Mouse (Mus musculus) forebrain, postnatal 0 days (tissue): Measurements from ENCODE around the gene Gpc6. TPM values are rescaled to one million over a fixed set of nuclear protein-coding genes. Genes with fewer than 3 reads are reported as not detected.

ENCODE experiments used
- ATAC-seq: fragments of 200-750 bp; cut with Nextera tagmentation; 2 replicates; pipeline ENCODE4 v1.8.0; 2017; ENCODE audit warnings: mild to moderate bottlenecking, moderate library complexity
- DNase-seq: peaks from one replicate; pipeline ENCODE4 v3.0.0-alpha.2; 2015
- H3K27ac ChIP-seq: fragments of 300-500 bp; sonication (generic); 2 replicates; pipeline ENCODE4 v1.5.1; 2014; ENCODE audit warnings: low read depth, mild to moderate bottlenecking, antibody characterized with exemption, low read length, moderate library complexity, mixed read lengths
- H3K27me3 ChIP-seq: fragments of 300-500 bp; sonication (generic); 2 replicates; pipeline ENCODE4 v1.6.1; 2014; ENCODE audit warnings: mild to moderate bottlenecking, low read length, mixed read lengths; ENCODE audit not compliant: insufficient read depth
- H3K36me3 ChIP-seq: fragments of 300-500 bp; sonication (generic); 2 replicates; pipeline ENCODE4 v1.6.1; 2014; ENCODE audit warnings: mild to moderate bottlenecking, moderate library complexity; ENCODE audit not compliant: insufficient read depth
- H3K4me1 ChIP-seq: fragments of 300-500 bp; sonication (generic); 2 replicates; pipeline ENCODE4 v1.6.1; 2014; ENCODE audit warnings: antibody characterized with exemption; ENCODE audit not compliant: insufficient read depth
- H3K4me2 ChIP-seq: fragments of 300-500 bp; sonication (generic); 2 replicates; pipeline ENCODE4 v1.6.1; 2014; ENCODE audit warnings: low read depth, mild to moderate bottlenecking, moderate library complexity
- H3K4me3 ChIP-seq: fragments of 300-500 bp; sonication (generic); 2 replicates; pipeline ENCODE4 v1.5.1; 2014; ENCODE audit warnings: low read depth, low read length, mixed read lengths
- H3K9ac ChIP-seq: fragments of 300-500 bp; sonication (generic); 2 replicates; pipeline ENCODE4 v1.6.1; 2014; ENCODE audit warnings: mild to moderate bottlenecking
- H3K9me3 ChIP-seq: fragments of 300-500 bp; sonication (generic); 2 replicates; pipeline ENCODE4 v1.6.1; 2016; ENCODE audit warnings: low read length
- CTCF ChIP-seq: sonication (generic); IDR thresholded peaks from 2 replicates; pipeline ENCODE4 v1.5.1; 2016; ENCODE audit warnings: antibody characterized with exemption, control low read depth, low read depth
- WGBS: fragments of 180-500 bp; shearing (Covaris S2); extraction: QIAGEN DNeasy Blood & Tissue Kit; methylation state at CpG from one replicate; pipeline ENCODE4 v1.1.7; 2014; 5-methylcytosine and 5-hydroxymethylcytosine counted together
- polyA plus RNA-seq: library from polyadenylated mRNA; unstranded; fragments of >200 nt; fragmentation: Nextera tagmentation; extraction: Ambion mirVana; gene quantifications from 2 replicates; pipeline ENCODE4 v1.2.1, GENCODE M21; 2015
- total RNA-seq: library from RNA; depleted of rRNA; stranded (reverse); fragments of >200 nt; gene quantifications from 2 replicates; pipeline ENCODE4 v1.2.3, GENCODE M21; 2014

Gpc6 gene
- total and polyA plus RNA-seq, 2 experiments from 2014 or later, result 10.9 to 20.8 TPM

- DNase-seq, result no peak
Observed at GRCm38 (mm10) chr14:117015333-117015922, 90.3 kb downstream of the Gpc6 start.

GRCm38 (mm10) chr14:117022180-117022799 is 97.2 kb downstream of the Gpc6 start:
- Histone ChIP-seq H3K36me3 (no peaks in the 10 kb centered on the region), H3K4me2 (no peak overlapping the region), H3K4me3 (no peak overlapping the region), H3K9me3 (no peaks in the 10 kb centered on the region), H3K9ac (no peak overlapping the region), H3K4me1 (no peaks in the 10 kb centered on the region), H3K27me3 (no peaks in the 10 kb centered on the region), H3K27ac (no peak overlapping the region)
- 54% methylated on average over 5 of the region's 5 CpGs for WGBS
- no peak for TF ChIP-seq CTCF
- DNase-seq (no peak), ATAC-seq (no peak)

More at GRCm38 (mm10) chr14:117015333-117015922, 90.3 kb downstream of the Gpc6 start:
- WGBS, result 10% methylated on average over 4 of the region's 4 CpGs
- no peak for ATAC-seq
- Histone ChIP-seq H3K36me3 (no peaks in the 10 kb centered on the region), H3K27me3 (no peaks in the 10 kb centered on the region), H3K9me3 (no peaks in the 10 kb centered on the region), H3K4me2 (no peak overlapping the region), H3K9ac (no peak overlapping the region), H3K4me3 (no peak overlapping the region), H3K27ac (no peak overlapping the region), H3K4me1 (no peaks in the 10 kb centered on the region)
- no peak for TF ChIP-seq CTCF

GRCm38 (mm10) chr14:117034146-117034545 is 109.0 kb downstream of the Gpc6 start:
- Histone ChIP-seq H3K4me3 (no peak overlapping the region), H3K4me1 (no peaks in the 10 kb centered on the region), H3K27me3 (no peaks in the 10 kb centered on the region), H3K27ac (no peak overlapping the region), H3K4me2 (no peak overlapping the region), H3K9me3 (no peaks in the 10 kb centered on the region), H3K9ac (no peak overlapping the region), H3K36me3 (no peaks in the 10 kb centered on the region)
- 46% methylated on average over 4 of the region's 4 CpGs for WGBS
- TF ChIP-seq CTCF, result no peak
- DNase-seq (no peak), ATAC-seq (no peak)

- H3K36me3 ChIP-seq, result no peaks in the 10 kb centered on the region
- no peaks in the 10 kb centered on the region for H3K9me3 ChIP-seq
- H3K4me3 ChIP-seq, result no peak overlapping the region
- no peak for TF ChIP-seq CTCF
- DNase-seq (no peak), ATAC-seq (peak; percentile 51)
- no peak overlapping the region for H3K9ac ChIP-seq
- no peaks in the 10 kb centered on the region for H3K27me3 ChIP-seq
- H3K4me1 ChIP-seq, result no peaks in the 10 kb centered on the region
- WGBS, result 35% methylated on average over 5 of the region's 5 CpGs
- H3K4me2 ChIP-seq, result no peak overlapping the region
- no peak overlapping the region for H3K27ac ChIP-seq
Observed at GRCm38 (mm10) chr14:117041017-117041416, 115.9 kb downstream of the Gpc6 start.

- no peak overlapping the region for H3K4me2 ChIP-seq
- no peaks in the 10 kb centered on the region for H3K36me3 ChIP-seq
- no peak overlapping the region for H3K4me3 ChIP-seq
- no peak for TF ChIP-seq CTCF
- no peak overlapping the region for H3K27ac ChIP-seq
- DNase-seq (no peak), ATAC-seq (no peak)
- WGBS, result 70% methylated on average over 2 of the region's 2 CpGs
- H3K27me3 ChIP-seq, result no peaks in the 10 kb centered on the region
- no peaks in the 10 kb centered on the region for H3K9me3 ChIP-seq
- no peak overlapping the region for H3K9ac ChIP-seq
- H3K4me1 ChIP-seq, result no peaks in the 10 kb centered on the region
Observed at GRCm38 (mm10) chr14:117048951-117049350, 123.8 kb downstream of the Gpc6 start.

- TF ChIP-seq CTCF, result no peak
- 60% methylated on average over 8 of the region's 8 CpGs for WGBS
Observed at GRCm38 (mm10) chr14:117050877-117051276, 125.8 kb downstream of the Gpc6 start.

GRCm38 (mm10) chr14:117053361-117053760 is 128.2 kb downstream of the Gpc6 start:
- H3K36me3 ChIP-seq, result no peaks in the 10 kb centered on the region
- no peak for TF ChIP-seq CTCF
- no peak overlapping the region for H3K9ac ChIP-seq
- DNase-seq (no peak), ATAC-seq (no peak)
- no peak overlapping the region for H3K4me3 ChIP-seq
- H3K4me2 ChIP-seq, result no peak overlapping the region
- H3K4me1 ChIP-seq, result no peaks in the 10 kb centered on the region
- H3K27me3 ChIP-seq, result no peaks in the 10 kb centered on the region
- H3K9me3 ChIP-seq, result no peaks in the 10 kb centered on the region
- WGBS, result 12% methylated on average over 6 of the region's 6 CpGs
- H3K27ac ChIP-seq, result no peak overlapping the region

More at GRCm38 (mm10) chr14:117050877-117051276, 125.8 kb downstream of the Gpc6 start:
- ATAC-seq, result no peak
- no peaks in the 10 kb centered on the region for H3K27me3 ChIP-seq
- no peak for DNase-seq
- no peak overlapping the region for H3K4me2 ChIP-seq
- H3K27ac ChIP-seq, result no peak overlapping the region
- H3K9me3 ChIP-seq, result no peaks in the 10 kb centered on the region
- H3K36me3 ChIP-seq, result no peaks in the 10 kb centered on the region
- no peak overlapping the region for H3K9ac ChIP-seq
- H3K4me3 ChIP-seq, result no peak overlapping the region
- no peaks in the 10 kb centered on the region for H3K4me1 ChIP-seq
